Mouse (Mus musculus) heart, adult 2 months (tissue): Measurements from ENCODE around the gene Ccndbp1.

Experiments
- CTCF ChIP-seq: fragments of 200-600 bp; IDR thresholded peaks from 2 replicates; pipeline ENCODE4 v1.8.1; 2022; ENCODE audit warnings: antibody characterized with exemption, mild to moderate bottlenecking, moderate library complexity
- EP300 ChIP-seq: fragments of 200-500 bp; IDR thresholded peaks from 2 replicates; pipeline ENCODE4 v1.6.1; 2011; ENCODE audit warnings: low read depth, low read length, control low read depth; ENCODE audit not compliant: insufficient read depth
- POLR2A ChIP-seq: fragments of 200-500 bp; IDR thresholded peaks from 2 replicates; pipeline ENCODE4 v1.6.1; 2011; ENCODE audit warnings: mild to moderate bottlenecking, low read depth, low read length, control low read depth; ENCODE audit not compliant: insufficient read depth

DNA sequence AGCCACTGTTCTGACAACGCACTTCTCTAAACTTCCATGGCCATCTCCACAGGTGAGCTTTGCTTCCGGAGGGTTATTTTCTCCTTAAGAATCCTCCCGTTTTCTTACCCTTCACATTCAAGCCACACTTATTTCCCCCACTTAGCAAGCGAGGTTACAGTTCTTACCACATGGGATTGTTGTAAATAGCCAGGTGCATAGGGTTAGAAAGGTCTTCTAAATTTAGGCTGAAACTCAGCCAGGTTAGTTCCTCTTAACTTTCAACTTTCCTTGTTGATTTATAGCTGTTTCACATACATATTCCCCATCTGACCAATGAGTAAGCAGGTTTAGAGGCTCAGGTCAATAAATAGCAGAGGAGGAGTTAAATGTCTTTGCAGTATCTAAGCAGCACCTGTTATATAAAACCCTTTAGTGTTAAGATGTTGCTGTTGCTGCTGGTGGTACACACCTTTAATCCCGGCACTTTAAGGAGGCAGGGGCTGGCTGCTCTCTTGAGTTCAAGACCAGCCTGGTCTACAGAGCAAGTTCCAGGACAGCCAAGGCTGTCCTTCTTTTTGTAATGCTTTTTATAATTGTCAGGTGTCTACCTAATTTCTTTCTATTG, 971 bp downstream of the Ccndbp1 start:
- TF ChIP-seq EP300 (no peak), POLR2A (no peak), CTCF (no peak)
